Mouse (Mus musculus) midbrain, postnatal 0 days (tissue): ENCODE results near the gene Alox12. TPM values are rescaled to one million over a fixed set of nuclear protein-coding genes. Genes with fewer than 3 reads are reported as not detected.

ENCODE experiments used
- ATAC-seq: fragments of 200-750 bp; cut with Nextera tagmentation; 2 replicates; pipeline ENCODE4 v1.8.0; 2017; ENCODE audit warnings: moderate number of reproducible peaks, mild to moderate bottlenecking, moderate TSS enrichment, moderate library complexity; ENCODE audit not compliant: low FRiP score
- DNase-seq: peaks from one replicate; pipeline ENCODE4 v3.0.0-alpha.2; 2015; ENCODE audit warnings: low spot score
- H3K27ac ChIP-seq: fragments of 300-500 bp; sonication (generic); 2 replicates; pipeline ENCODE4 v1.5.1; 2014; ENCODE audit warnings: low read depth, mild to moderate bottlenecking, low read length, mixed read lengths
- H3K27me3 ChIP-seq: fragments of 300-500 bp; sonication (generic); 2 replicates; pipeline ENCODE4 v1.6.1; 2014; ENCODE audit warnings: low read length, control low read depth, mixed read lengths; ENCODE audit not compliant: insufficient read depth
- H3K36me3 ChIP-seq: fragments of 300-500 bp; sonication (generic); 2 replicates; pipeline ENCODE4 v1.6.1; 2014; ENCODE audit warnings: low read length, control low read depth, mixed read lengths; ENCODE audit not compliant: insufficient read depth
- H3K4me1 ChIP-seq: fragments of 300-500 bp; sonication (generic); 2 replicates; pipeline ENCODE4 v1.6.1; 2014; ENCODE audit warnings: mild to moderate bottlenecking, control low read depth, antibody characterized with exemption, low read length, mixed read lengths; ENCODE audit not compliant: insufficient read depth
- H3K4me2 ChIP-seq: fragments of 300-500 bp; sonication (generic); 2 replicates; pipeline ENCODE4 v1.6.1; 2014; ENCODE audit warnings: low read depth, mild to moderate bottlenecking, low read length, mixed read lengths; ENCODE audit not compliant: poor library complexity, severe bottlenecking
- H3K4me3 ChIP-seq: fragments of 300-500 bp; sonication (generic); 2 replicates; pipeline ENCODE4 v1.5.1; 2014; ENCODE audit warnings: low read depth, mild to moderate bottlenecking, low read length, moderate library complexity
- H3K9ac ChIP-seq: fragments of 300-500 bp; sonication (generic); replicated peaks from 2 replicates; pipeline ENCODE4 v1.6.1; 2014; ENCODE audit warnings: mild to moderate bottlenecking, low read length, moderate library complexity, mixed read lengths; ENCODE audit not compliant: poor library complexity, severe bottlenecking
- H3K9me3 ChIP-seq: fragments of 300-500 bp; sonication (generic); 2 replicates; pipeline ENCODE4 v1.6.1; 2016; ENCODE audit warnings: low read length, control low read depth
- CTCF ChIP-seq: IDR thresholded peaks from 2 replicates; pipeline ENCODE4 v1.5.1; 2016; ENCODE audit warnings: antibody characterized with exemption, mild to moderate bottlenecking
- whole genome bisulfite sequencing: fragments of 180-500 bp; shearing (Covaris S2); extraction: QIAGEN DNeasy Blood & Tissue Kit; methylation state at CpG from one replicate; pipeline ENCODE4 v1.1.7; 2014; 5-methylcytosine and 5-hydroxymethylcytosine counted together
- polyA plus RNA-seq: library from polyadenylated mRNA; unstranded; fragments of >200 nt; fragmentation: Nextera tagmentation; extraction: Ambion mirVana; gene quantifications from 2 replicates; pipeline ENCODE4 v1.2.1, GENCODE M21; 2015
- total RNA-seq: library from RNA; depleted of rRNA; stranded (reverse); fragments of >200 nt; gene quantifications from 2 replicates; pipeline ENCODE4 v1.2.3, GENCODE M21; 2014

The Alox12 gene
- total and polyA plus RNA-seq, 2 experiments from 2014 or later = 0.16 to 0.35 TPM

DNA sequence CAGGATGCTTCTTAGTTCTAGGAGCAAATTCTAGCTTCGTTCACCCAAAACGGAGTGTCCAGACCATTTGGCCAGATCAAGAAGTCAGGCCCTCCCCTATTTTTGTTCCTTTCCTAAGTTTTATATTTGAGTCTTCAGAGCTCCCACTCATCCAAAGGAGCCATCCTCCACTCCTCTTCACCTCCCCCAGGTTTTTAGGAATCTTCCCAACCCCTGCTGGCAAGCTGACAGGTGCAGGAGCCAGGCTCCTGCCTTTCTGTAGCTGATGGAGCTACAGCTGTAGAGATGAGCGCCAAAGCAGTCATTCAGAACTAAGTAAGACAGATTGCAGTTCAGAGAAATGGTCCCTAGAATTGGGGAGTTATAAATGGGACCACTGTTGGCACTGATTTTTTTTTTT, 23.8 kb upstream of the Alox12 start:
- no peaks in the 10 kb centered on the region for H3K4me1 ChIP-seq
- no peak overlapping the region for H3K4me2 ChIP-seq
- peak; percentile 36 for DNase-seq
- no peak for ATAC-seq
- TF ChIP-seq CTCF = no peak
- H3K9me3 ChIP-seq = no peaks in the 10 kb centered on the region
- 89% methylated on average over 3 of the region's 3 CpGs for WGBS
- no peak overlapping the region for H3K27ac ChIP-seq
- no peaks in the 10 kb centered on the region for H3K27me3 ChIP-seq
- no peaks in the 10 kb centered on the region for H3K36me3 ChIP-seq
- no peak overlapping the region for H3K4me3 ChIP-seq
- H3K9ac ChIP-seq = no peak overlapping the region

DNA sequence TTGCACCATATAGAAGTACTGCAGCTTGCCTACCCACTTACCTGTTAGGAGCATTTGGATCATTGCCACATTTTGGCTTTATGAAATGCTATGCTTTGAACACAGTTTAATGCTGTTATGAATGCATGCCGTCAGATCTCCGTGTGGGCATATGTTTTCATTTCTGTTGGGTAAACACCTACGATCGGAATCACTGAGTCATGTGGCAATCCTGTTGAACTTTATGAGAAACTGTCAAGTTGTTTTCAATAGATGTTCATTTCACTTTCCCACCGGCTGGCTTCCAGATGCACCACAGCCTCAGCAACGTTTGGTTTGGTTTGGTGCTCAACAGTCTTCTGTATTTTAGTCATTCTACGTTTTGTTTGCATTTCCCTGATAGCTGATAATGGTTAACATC, 16.5 kb upstream of the Alox12 start:
- Histone ChIP-seq H3K4me2 (no peak overlapping the region), H3K27ac (no peak overlapping the region), H3K4me3 (no peak overlapping the region), H3K9ac (no peak overlapping the region), H3K27me3 (no peaks in the 10 kb centered on the region), H3K4me1 (no peaks in the 10 kb centered on the region), H3K36me3 (no peaks in the 10 kb centered on the region), H3K9me3 (no peaks in the 10 kb centered on the region)
- TF ChIP-seq CTCF = no peak
- ATAC-seq (no peak), DNase-seq (no peak)
- 86% methylated on average over 7 of the region's 7 CpGs for WGBS

DNA sequence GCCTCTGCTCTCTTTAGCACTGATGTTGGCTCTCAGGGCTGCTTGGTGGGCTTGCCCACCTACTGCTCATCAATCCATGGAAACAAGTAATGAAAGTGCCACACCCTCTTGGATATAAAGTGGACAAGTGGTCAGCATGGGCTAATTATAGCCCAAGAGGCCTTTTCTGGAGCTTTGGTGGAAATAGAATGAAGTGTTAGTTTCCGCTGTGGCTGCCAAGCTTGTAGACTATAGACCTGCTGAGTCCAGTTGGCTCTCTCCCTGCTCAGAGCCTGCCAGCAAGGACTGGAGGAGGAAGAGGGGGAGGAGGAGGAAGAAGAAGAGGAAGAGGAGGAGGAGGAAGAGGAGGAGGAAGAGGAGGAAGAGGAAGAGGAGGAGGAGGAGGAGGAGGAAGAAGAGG, 11.3 kb upstream of the Alox12 start:
- WGBS = 95% methylated on average over 1 of the region's 1 CpGs
- Histone ChIP-seq H3K9ac (no peak overlapping the region), H3K27ac (no peak overlapping the region), H3K4me3 (no peak overlapping the region), H3K9me3 (no peaks in the 10 kb centered on the region), H3K4me1 (no peaks in the 10 kb centered on the region), H3K36me3 (no peaks in the 10 kb centered on the region), H3K4me2 (no peak overlapping the region), H3K27me3 (no peaks in the 10 kb centered on the region)
- no peak for TF ChIP-seq CTCF
- ATAC-seq (no peak), DNase-seq (no peak)

DNA sequence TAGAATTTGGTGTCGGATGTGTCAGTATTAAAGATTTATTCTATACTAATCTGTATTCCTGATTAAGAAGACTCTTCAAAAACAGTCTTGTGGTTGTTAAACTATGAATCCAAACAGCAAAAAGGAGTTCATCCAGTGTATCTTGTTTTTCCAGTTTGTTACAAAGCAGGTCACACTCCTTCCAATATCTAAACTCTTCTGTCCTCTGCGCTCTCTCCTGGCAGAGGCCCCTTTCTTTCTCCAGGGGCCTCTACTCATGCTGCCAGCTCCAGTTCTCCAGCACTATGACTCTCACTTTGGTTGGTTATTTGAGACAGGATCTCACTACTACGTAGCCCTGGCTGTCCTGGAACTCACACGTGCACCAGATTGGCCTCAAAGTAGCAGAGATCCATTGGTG, 10.7 kb upstream of the Alox12 start:
- no peak overlapping the region for H3K9ac ChIP-seq
- no peaks in the 10 kb centered on the region for H3K4me1 ChIP-seq
- ATAC-seq = no peak
- no peak for DNase-seq
- H3K9me3 ChIP-seq = no peaks in the 10 kb centered on the region
- no peak overlapping the region for H3K27ac ChIP-seq
- H3K4me2 ChIP-seq = no peak overlapping the region
- TF ChIP-seq CTCF = no peak
- no peak overlapping the region for H3K4me3 ChIP-seq
- H3K36me3 ChIP-seq = no peaks in the 10 kb centered on the region
- H3K27me3 ChIP-seq = no peaks in the 10 kb centered on the region
- WGBS = 74% methylated on average over 4 of the region's 4 CpGs

DNA sequence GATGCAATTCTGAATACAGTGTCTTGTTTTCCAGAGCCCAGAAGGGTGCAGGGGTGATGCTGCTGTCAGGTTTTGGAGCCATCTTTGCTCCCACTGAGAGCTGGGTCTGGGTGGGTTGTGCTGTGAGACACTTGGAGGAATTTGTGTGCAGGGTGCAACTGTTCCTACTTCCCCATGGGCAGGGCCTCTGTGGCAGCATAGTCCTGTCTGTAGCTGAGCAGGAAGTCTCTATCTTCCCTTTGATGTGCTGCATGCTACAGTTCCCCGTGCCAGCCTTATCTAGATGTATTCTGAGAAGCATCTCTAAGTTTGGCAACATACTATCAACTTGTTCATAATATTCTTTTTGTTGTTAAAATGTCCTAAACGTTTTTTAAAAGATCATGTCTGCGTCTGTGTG, 10.1 kb upstream of the Alox12 start:
- ATAC-seq (no peak), DNase-seq (no peak)
- Histone ChIP-seq H3K9ac (no peak overlapping the region), H3K27me3 (no peaks in the 10 kb centered on the region), H3K9me3 (no peaks in the 10 kb centered on the region), H3K4me1 (no peaks in the 10 kb centered on the region), H3K27ac (no peak overlapping the region), H3K4me2 (no peak overlapping the region), H3K4me3 (no peak overlapping the region), H3K36me3 (no peaks in the 10 kb centered on the region)
- 62% methylated on average over 3 of the region's 3 CpGs for WGBS
- TF ChIP-seq CTCF = no peak

DNA sequence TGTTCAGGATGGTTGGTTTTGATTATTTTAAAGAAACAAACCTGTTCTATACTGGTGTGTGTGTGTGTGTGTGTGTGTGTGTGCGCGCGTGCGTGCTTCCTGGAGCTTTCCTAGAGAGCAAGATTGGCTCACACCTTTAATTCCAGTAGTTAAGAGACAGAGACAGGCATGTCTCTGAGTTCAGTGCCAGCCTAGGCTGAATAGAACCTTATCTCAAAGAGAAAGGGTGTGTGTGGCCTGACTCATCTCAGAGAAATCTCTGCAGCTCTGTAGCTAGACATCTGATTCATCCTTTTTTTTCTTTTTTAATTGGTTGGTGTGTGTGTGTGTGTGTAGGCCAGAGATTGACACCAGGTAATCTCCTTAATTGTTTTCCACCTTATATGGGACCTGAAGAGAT, 3.9 kb upstream of the Alox12 start:
- no peak for ATAC-seq
- H3K4me2 ChIP-seq = no peak overlapping the region
- no peak overlapping the region for H3K4me3 ChIP-seq
- DNase-seq = no peak
- no peaks in the 10 kb centered on the region for H3K9me3 ChIP-seq
- WGBS = 91% methylated on average over 4 of the region's 4 CpGs
- no peak overlapping the region for H3K9ac ChIP-seq
- no peak for TF ChIP-seq CTCF
- no peaks in the 10 kb centered on the region; the same call in 1 of the 2 replicates for H3K4me1 ChIP-seq
- H3K36me3 ChIP-seq = no peaks in the 10 kb centered on the region
- H3K27ac ChIP-seq = no peak overlapping the region
- peaks cover 16% of the 10 kb centered on the region; the same call in 1 of the 2 replicates for H3K27me3 ChIP-seq
